Mouse (Mus musculus): ENCODE results near the gene Nop16.

DNA sequence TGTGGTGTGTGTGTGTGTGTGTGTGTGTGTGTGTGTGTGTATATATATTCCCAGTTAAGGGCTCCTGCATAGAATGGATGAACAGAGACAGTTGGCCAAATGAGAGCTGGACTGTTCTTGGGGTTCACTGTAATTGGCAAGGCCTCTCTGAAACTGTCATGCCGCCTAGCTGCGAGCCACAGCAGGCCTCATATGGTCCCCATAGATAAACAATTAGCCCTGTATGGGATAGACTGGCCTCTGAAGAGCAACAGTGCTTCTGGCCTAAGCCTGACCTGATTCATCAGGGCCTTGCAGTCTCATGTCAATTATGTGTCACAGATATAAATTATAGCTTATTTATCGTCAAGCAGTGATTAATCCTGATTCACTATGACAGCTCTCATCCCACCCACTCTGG, 18.1 kb upstream of the Nop16 start:
- TF ChIP-seq POLR2A (IDR thresholded peaks at IDR 0.05; ENCODE audit: insufficient read depth, low read length) (no peak), EP300 (IDR thresholded peaks at IDR 0.05; ENCODE audit: insufficient read depth, low read depth, low read length) (no peak)

All from ES-Bruce4 (cell line).